Mouse (Mus musculus) adrenal gland, postnatal 25 days (tissue): ENCODE measurements around the gene Bhlha9. TPM values are rescaled to one million over a fixed set of nuclear protein-coding genes. Genes with fewer than 3 reads are reported as not detected.

Experiments used
- DNase-seq: peaks from one replicate; pipeline ENCODE4 v3.0.0; 2021; ENCODE audit warnings: mixed read lengths
- long read RNA-seq: library from polyadenylated mRNA; stranded (forward); transcript quantifications from one replicate; pipeline ENCODE4 v2.0.0, GENCODE M21; 2021
- total RNA-seq: library from RNA; stranded (reverse); gene quantifications from 2 replicates; pipeline ENCODE4 v1.2.3, GENCODE M21; 2021

The Bhlha9 gene
- not detected in 2 replicates for total RNA-seq
- long read RNA-seq = 0 reads

GRCm38 (mm10) chr11:76671871-76672475, at the start of gene Bhlha9:
TSS of gene Bhlha9 (plus strand) at chr11:76672470.
- no peak for DNase-seq

DNA sequence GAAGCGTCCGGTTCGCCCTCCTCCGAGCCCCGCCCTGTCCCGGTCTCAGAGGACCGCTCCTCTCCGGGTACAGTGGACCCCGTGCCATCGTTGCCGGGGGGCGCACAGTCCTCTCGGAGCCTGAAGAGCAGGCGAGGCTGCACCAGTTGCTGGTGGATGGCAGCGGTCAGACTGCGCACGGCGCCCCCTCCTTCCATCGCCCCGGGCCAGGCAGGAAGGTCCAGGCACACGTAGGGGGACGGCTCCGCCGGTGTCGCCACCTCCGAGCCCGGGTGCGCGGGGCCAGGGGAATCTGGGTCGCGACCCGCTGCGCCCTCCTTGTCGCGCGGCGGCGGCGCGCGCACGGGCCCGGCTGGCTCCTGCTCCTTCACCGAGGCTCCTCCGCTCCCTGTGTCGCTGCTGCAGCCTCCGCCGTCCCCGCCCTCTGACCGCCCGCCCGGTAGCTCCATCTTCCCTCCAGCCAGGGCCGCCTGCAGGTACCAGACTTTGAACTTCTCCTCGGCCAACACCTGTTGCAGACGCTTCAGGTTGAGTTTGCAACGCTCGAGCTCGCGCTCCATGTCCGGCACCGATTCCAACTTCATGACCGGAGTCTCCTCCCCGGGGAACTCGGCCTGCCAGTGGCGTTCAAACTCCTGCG, 49.6 kb upstream of the Bhlha9 start:
- DNase-seq = peak; percentile 50

- peak; percentile 79 for DNase-seq
Measured at GRCm38 (mm10) chr11:76623206-76623961, 48.9 kb upstream of the Bhlha9 start.

DNA sequence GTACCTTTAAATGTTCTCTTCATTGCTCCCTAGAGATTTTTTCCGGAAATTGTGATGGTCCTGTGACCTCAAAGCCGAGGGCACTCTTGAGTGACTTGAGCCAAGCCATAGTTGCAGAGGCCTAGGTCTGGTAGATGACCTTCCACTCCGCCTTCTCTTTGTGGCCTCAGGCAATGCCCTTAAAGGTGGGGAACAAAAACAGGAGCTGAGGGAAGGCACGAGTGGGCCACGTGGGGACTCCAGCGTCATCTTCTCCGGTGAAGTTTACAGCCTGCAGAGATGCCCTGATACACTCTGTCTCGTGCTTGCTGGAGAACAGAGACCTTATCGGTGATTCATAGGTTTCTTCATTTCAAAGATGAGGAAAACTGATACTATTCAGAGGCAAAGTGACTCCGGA, 48.2 kb upstream of the Bhlha9 start:
- DNase-seq = no peak

DNA sequence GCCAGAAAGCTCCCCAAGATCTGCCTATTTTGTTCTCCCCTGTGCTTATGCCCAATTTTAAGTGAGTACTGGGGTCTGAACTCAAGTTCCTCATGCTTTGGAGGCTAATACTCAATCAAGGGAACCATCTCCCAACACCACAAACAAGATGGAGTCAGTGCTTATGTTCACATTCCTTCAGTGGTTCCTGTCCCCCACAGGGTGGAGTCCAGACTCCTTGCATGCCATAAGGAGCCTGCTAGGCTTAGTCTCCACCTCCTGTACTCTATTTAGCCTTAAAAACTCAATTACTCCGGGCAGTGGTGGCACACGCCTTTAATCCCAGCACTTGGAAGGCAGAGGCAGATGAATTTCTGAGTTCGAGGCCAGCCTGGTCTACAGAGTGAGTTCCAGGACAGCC, 47.4 kb upstream of the Bhlha9 start:
- DNase-seq = no peak

DNA sequence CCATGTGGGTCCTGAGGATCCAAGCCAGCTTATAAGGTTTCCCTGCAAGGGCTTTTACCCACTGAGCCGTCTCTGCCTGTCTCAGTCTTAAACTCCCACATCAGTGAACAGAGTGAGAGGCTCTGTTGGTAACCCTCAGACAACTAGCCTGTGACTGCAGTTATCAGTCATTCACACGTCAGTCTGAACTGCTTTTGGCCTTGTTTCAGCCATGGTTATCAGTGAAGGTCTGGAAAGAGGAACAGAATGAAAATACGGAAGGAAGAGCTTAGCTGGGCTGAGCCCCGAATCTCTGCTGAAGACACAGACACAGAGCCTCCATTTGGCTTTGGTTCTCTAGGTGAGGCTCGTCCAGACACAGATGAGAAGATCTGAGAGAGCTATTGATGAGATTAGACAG, 43.7 kb upstream of the Bhlha9 start:
- DNase-seq = no peak

DNA sequence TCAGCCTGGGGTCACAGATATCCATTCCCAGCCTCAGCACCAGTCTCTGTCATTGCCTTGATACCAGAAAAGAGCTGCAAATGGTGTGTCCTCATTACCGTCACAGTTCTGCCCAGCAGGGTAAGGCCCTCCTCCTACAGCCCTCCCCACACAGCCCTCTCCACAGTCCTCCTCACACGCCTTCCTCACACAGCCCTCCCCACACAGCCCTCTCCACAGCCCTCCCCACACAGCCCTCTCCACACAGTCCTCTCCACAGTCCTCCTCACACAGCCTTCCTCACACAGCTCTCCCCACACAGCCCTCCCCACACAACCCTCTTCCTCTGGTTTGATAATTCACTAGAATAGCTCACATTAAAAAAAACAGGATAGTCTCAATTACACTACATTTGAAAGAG, 42.2 kb upstream of the Bhlha9 start:
- DNase-seq = no peak

DNA sequence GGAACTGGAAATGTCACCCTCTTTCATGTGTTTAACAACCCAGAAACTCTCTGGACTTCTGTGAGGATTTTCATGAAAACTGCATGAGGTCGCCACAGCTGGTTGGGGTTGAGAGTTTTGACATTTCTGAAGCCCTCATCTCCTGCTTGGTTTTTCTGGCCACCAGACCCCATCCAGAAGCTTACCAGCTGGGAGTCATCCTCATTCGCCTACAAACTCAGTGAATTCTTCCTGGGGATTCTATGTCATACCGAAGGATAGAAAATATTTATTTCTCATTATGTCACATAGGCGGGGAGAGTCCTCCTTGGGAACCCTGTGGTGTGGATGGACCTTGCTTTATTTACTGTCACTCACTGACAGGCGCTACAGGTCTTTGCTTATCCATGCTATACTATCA, 41.8 kb upstream of the Bhlha9 start:
- no peak for DNase-seq

GRCm38 (mm10) chr11:76639269-76639985, 32.8 kb upstream of the Bhlha9 start:
- DNase-seq = no peak

GRCm38 (mm10) chr11:76640231-76640630, 32.0 kb upstream of the Bhlha9 start:
- DNase-seq = no peak

GRCm38 (mm10) chr11:76644257-76644656, 28.0 kb upstream of the Bhlha9 start:
- no peak for DNase-seq

DNA sequence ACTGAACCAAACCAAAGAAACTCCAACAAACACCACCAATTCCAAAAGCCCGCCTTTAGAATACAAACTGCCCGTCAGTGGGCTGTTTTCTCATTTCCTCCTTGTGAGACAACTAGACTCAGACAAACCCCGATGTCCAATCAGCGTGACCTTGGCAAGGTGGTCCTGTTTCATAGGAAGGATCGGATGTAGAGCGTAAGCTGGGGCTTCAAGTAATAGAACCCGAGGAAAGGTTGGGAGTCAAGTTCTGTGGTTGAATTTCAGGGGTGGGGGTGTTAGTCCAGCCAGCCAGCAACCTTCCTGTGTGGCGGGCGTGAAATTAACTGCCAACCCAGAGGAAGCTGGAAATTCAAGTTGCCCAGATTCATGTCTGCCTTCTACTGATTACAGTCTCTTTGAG, 27.2 kb upstream of the Bhlha9 start:
- DNase-seq = no peak

DNA sequence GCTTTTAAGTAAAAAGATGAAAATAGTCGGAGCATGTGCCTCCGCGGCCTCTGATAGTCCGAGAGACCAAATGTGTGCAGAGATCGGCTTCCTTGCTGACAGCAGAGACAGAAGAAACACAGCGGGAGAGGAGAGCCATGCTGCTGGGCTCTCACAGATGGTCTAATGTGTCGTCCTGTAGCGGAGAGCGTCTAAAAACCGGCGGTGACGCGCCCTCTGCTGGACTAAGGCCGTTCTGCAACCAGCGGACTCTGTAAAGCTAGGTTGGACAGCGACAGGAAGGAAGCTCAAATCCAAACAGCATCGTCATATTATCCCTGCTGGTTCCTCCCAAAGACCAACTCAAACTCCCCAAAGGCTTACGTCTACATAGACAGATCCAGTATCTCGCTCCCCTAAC, 26.3 kb upstream of the Bhlha9 start:
- peak; percentile 91 for DNase-seq

GRCm38 (mm10) chr11:76647062-76647461, 25.2 kb upstream of the Bhlha9 start:
- DNase-seq = no peak

DNA sequence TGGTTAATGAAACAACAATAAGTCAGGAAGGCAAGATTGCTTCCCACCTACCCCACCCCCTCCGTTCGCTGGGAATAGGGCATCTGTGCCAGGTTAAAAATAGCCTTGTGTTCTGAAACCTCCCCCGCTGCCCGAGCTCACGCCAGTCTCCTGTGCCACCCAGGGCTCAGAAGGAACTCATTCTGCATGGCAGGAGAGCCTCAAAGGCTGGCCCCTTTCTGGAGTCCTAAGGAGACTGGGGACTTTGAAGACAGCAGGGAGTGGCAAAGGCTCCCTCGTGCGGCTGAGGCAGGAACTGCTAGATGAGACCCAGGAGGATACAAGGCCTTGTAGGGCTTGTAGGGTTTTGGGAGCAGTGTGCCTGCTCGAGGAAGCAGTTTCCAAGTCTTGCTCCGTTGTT, 24.8 kb upstream of the Bhlha9 start:
- peak; percentile 79 for DNase-seq

DNA sequence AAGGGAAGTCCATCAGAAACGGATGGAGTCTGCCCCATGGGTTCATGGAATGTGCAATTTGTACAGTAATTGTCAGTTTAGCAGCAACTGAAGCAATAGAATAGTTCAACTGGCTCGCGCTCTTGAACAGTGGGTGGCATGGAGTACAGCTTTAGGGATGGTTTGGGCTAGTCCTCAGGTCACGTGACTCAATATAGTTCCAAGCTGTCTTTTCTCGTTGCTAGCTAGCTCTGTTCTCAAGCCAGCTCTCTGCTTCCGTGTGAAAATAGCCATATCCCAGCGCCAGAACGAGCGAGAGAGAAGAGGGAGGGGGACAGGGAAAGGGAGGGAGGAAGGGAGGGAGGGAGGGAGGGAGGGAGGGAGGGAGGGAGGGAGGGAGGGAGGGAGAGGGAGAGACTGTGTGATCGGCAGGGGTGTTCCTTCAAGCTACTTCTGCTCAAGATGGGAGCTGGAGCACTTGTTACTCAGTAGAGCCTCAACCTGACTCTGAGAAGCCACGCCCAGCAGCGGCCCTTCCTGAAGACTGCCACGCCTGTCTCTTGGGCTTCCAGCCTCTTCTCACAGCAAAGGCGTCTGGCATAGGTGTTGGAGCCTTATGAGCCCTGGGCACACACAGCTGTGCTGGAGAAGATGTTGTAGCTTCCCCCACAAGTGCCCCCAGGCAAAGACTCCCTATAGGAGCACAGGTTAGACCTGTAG, 21.3 kb upstream of the Bhlha9 start:
- DNase-seq = no peak

DNA sequence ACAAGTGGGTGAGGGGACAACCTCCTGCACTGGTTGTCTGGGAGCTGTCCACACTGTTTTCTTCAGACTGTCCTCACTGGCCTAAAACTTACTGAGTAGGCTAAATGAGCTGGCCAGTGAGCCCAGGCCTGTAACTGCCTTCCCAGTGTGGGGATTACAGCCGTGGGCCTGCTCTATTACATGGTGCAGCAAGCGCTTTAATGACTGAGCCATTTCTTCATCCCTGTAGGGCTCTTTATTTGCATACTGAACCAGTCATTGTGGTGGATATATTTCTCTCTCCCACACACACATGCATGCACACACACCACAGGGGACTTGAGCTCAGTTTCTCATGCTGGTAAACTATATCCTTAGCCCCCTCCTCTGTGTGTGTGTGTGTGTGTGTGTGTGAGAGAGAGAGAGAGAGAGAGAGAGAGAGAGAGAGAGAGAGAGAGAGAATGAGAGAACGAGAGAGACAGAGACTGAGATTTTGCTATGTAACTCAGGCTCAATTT, 19.4 kb upstream of the Bhlha9 start:
- no peak for DNase-seq

DNA sequence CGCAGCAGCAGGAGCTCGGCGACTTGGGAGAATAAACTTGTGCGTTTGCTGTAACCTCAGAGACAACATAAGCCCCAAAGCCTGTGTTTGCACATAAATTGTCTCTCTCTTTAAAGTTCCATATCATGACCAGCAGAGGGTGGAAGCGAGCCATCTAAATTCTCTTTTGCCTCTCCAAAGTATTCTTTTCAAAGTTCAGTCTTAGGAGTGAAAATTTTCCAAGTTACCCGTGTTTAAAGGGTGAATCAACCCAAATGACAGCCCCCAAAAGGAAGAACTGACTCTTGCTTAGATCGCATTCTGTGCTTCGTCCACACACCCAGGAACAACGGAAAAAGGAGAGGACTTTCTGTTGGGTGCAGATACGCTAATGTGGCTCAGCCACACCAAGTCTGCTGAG, 17.2 kb upstream of the Bhlha9 start:
- peak; percentile 26 for DNase-seq

GRCm38 (mm10) chr11:76657450-76657970, 14.8 kb upstream of the Bhlha9 start:
- DNase-seq = no peak

DNA sequence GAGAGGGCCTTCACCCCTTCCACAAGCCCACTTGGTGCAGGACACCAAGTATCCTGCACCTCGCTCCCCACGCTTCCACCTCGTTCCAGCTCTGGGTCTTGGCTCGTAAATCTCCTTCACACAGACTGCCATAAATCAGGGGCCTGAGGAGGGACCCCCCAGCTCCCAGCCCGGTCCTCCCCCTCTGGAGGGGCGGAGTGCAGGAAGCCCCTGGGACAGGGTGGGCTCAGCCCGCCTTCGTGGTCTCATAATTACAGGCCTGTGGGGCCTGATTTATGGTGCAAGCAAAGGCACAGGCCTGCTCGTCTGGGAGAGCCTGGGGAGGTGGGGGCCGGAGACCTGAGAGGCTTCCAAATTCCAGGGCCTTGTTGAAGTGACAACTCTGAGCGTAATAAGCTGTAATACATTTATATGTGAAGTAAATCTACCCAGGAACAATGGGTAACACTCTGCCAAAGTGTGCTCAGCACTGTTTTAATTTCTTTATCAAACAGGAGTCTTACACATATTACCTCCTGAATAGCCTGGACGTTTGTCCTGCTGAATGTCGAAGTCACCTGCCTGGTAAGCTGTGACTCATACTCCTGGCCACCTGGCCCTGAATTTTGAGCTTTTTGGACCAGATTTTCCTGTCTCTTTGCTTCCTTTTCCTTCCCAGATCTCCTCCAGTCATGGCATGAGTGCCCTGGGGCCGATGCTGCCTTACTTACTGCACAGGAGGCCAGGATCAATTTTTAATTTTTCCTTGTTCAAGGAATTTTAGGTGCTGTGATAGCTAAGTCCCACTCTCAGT, 12.9 kb upstream of the Bhlha9 start:
- DNase-seq = no peak
